Mouse (Mus musculus): ENCODE results near the gene Prkaa2.

- TF ChIP-seq CTCF (IDR thresholded peaks at IDR 0.05; ENCODE audit: low read depth) (no peak), EP300 (IDR thresholded peaks at IDR 0.05; ENCODE audit: low read depth) (no peak)
These were observed 121.0 kb downstream of the Prkaa2 start for GRCm38 (mm10) chr4:104988709-104989108.
